Mouse (Mus musculus): Measurements from ENCODE around the gene Olfr351.

Olfr351 gene

DNA sequence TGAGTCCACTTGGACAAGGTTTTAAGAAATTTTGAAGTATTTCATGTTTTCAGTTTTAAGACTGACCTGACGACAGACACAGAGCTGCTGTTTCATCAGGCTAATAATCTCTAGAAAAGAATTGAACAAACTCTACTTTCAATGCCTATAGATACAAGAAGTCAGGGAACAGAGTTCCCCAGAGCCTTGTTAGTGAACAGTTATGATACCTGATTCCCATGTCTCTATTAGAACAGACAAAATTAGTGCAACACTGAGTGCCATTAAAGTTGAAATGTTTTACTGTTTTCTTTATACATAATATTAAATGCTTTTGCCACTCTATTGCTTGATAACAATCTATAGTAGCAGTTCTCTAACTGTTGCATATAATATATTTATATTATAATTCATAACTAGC is at the start of gene Olfr351:
Gene Olfr351 (minus strand): TSS at position 101 of the 400 bp plus-strand sequence.
- no peak for DNase-seq (ENCODE audit: low read depth, low spot score)

DNA sequence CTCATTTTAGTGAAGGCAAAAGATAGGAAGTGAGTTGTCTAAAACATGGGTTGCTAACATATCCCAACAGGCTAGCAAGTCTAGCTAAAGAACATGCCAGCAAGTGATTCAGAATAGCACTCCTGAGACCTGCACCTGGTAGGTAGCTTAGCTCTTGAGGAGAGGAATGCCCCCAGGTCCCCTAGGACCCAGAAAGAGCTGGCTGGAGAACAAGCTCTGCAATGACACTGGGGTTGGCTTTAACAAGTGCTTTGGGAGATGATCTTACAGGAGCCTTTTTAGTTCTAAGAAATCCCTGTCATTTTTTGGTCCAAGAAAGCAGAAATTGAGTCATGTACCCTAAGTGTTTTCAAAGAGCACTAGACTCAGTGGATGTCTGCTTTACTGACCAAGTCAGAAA is 42.9 kb upstream of the Olfr351 start, which contains the start of gene Olfr354:
Gene Olfr354 (plus strand): TSS at position 301 of the 400 bp plus-strand sequence.
- DNase-seq (ENCODE audit: low read depth, low spot score): no peak

DNA sequence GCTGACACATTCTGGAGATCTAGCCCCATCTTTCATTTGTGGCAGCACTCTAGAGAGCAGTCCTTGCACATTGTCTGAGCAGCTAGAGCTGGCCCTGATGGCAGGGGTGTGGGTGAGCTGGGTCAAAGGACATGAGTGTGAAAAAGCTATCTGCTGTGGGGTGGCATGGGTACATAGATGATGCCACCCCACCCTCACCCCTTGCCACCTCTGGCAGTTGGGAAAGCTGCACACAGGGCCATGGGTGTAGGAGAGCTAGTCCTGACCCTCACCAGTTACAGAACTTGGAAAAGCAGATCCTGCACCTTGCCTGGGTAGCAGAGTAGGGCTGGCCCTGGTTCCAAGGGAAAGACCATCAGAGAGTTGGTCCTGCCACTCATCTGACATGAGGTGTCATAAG is 34.7 kb upstream of the Olfr351 start:
- DNase-seq (ENCODE audit: low read depth, low spot score): no peak

DNA sequence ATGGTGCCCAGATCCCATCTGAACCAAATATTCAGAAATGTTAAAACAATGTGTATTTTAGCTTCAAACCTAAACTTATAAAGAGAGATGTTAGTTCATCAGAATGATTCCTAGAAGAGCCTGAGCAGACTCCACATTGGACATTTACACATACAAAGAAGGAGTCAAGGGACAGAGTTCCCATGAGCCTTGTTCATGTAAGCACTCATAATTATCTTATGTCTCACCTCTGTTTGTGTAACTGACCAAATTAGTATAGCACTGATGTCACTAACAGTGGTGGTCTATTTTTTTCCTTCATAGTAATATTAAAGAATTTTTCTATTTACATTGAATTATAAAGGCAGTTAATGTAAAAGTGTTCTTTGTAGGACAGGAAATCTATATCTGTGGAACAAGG is 30.4 kb upstream of the Olfr351 start, which contains the start of gene Olfr353:
Gene Olfr353 (minus strand): TSS at position 101 of the 400 bp plus-strand sequence.
- no peak for DNase-seq (ENCODE audit: low read depth, low spot score)

DNA sequence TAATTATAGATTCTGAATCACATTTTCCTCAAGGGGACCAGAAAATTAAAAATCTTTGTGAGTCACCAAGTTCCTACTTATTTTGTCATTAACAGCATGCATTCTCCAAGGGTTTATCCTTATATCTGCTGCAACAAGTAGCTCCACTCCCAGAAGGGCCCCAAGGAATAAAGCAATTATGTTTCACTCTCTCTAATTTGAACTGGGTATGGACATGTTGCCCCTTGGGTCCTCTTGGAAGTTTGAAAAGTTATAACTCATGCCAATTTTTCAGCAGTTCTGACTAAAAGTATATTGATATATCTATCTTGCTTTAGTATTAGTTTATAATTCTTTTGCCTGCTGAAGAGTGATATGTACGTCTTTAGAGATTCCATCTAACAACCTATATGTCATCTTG is 5.7 kb upstream of the Olfr351 start, which contains the start of gene Olfr352:
Gene Olfr352 (plus strand): TSS at position 301 of the 400 bp plus-strand sequence.
- no peak for DNase-seq (ENCODE audit: low read depth, low spot score)

DNA sequence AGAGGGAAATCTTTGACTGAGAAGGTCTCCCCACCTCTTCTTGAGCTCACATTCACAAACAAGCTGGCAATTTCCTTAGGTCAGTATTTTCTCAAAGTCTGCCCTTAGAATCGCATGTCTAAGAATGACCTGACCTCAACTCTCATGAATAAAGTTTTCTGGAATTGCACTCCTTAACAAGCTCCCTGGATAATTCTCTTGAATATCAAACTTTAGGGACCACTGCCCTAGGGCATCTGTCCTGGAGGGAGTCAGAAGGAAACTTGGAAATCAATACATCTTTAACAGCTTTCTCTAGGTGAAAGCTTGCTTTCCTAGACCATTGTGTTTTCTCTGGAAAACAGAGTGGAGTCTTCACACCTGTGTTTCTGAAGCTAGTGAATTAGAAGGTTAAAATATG is 16.4 kb downstream of the Olfr351 start, which contains the start of gene Olfr350:
Gene Olfr350 (plus strand): TSS at position 301 of the 400 bp plus-strand sequence.
- DNase-seq (ENCODE audit: low read depth, low spot score): no peak

DNA sequence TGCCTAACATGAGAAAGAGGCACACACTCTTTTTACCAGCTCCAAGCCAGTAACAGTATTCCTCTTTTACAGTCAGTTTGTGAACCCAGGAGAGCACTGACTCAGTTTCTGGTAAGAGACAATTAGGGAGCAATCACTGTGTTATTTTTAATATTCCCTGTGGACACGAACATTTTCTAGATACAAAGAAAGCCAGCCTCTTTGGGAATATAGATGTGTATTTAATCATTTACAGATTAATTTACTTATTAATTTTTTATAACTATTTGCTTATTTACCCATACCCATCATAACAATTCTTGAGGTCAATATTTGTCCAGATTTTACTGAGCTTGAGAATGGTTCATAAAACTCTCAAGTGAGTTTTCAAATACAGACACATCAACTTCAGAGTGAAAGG is 45.5 kb downstream of the Olfr351 start, which contains the start of gene Olfr3:
Gene Olfr3 (minus strand): TSS at position 101 of the 400 bp plus-strand sequence.
- DNase-seq (ENCODE audit: low read depth, low spot score): no peak
